Mouse (Mus musculus) heart, embryonic 11.5 days (tissue): ENCODE results near the gene Trpv6. TPM values are rescaled to one million over a fixed set of nuclear protein-coding genes. Genes with fewer than 3 reads are reported as not detected.

Experiments used
- ATAC-seq: fragments of 200-750 bp; cut with Nextera tagmentation; replicated peaks from 2 replicates; pipeline ENCODE4 v1.8.0; 2017; ENCODE audit warnings: moderate library complexity; ENCODE audit not compliant: insufficient number of reproducible peaks, low FRiP score, low TSS enrichment
- H3K27ac ChIP-seq: fragments of 300-500 bp; sonication (generic); 2 replicates; pipeline ENCODE4 v1.5.1; 2014; ENCODE audit warnings: mild to moderate bottlenecking, low read depth, low read length
- H3K27me3 ChIP-seq: fragments of 300-500 bp; sonication (generic); 2 replicates; pipeline ENCODE4 v1.6.1; 2014; ENCODE audit warnings: mild to moderate bottlenecking, low read length, mixed read lengths; ENCODE audit not compliant: control insufficient read depth, insufficient read depth
- H3K36me3 ChIP-seq: fragments of 300-500 bp; sonication (generic); 2 replicates; pipeline ENCODE4 v1.6.1; 2014; ENCODE audit warnings: mild to moderate bottlenecking, low read length, moderate library complexity, mixed read lengths; ENCODE audit not compliant: control insufficient read depth, insufficient read depth
- H3K4me1 ChIP-seq: fragments of 300-500 bp; sonication (generic); 2 replicates; pipeline ENCODE4 v1.6.1; 2014; ENCODE audit warnings: low read length; ENCODE audit not compliant: control insufficient read depth, insufficient read depth
- H3K4me2 ChIP-seq: fragments of 300-500 bp; sonication (generic); 2 replicates; pipeline ENCODE4 v1.6.1; 2014; ENCODE audit warnings: mild to moderate bottlenecking, moderate library complexity
- H3K4me3 ChIP-seq: fragments of 300-500 bp; sonication (generic); 2 replicates; pipeline ENCODE4 v1.5.1; 2014; ENCODE audit warnings: low read depth, low read length
- H3K9ac ChIP-seq: fragments of 300-500 bp; sonication (generic); 2 replicates; pipeline ENCODE4 v1.6.1; 2014; ENCODE audit warnings: mild to moderate bottlenecking, low read depth, low read length, moderate library complexity
- H3K9me3 ChIP-seq: fragments of 300-500 bp; sonication (generic); replicated peaks from 2 replicates; pipeline ENCODE4 v1.6.1; 2016; ENCODE audit warnings: low read length; ENCODE audit not compliant: control insufficient read depth
- WGBS: fragments of 180-500 bp; shearing (Covaris S2); extraction: QIAGEN DNeasy Blood & Tissue Kit; methylation state at CpG from one replicate; pipeline ENCODE4 v1.1.7; 2014; ENCODE audit not compliant: insufficient replicate concordance; 5-methylcytosine and 5-hydroxymethylcytosine counted together
- polyA plus RNA-seq: library from polyadenylated mRNA; unstranded; fragments of >200 nt; fragmentation: Nextera tagmentation; extraction: Ambion mirVana; gene quantifications from 2 replicates; pipeline ENCODE4 v1.2.1, GENCODE M21; 2014

Gene Trpv6
- polyA plus RNA-seq, 1 experiment from 2014 or later, result not detected

GRCm38 (mm10) chr6:41637393-41637792, 1.2 kb upstream of the Trpv6 start:
- WGBS, result 19% methylated on average over 1 of the region's 1 CpGs
- no peak overlapping the region for H3K4me2 ChIP-seq
- H3K9ac ChIP-seq, result no peak overlapping the region
- H3K9me3 ChIP-seq, result no peaks in the 10 kb centered on the region
- H3K4me3 ChIP-seq, result no peak overlapping the region
- H3K27me3 ChIP-seq, result no peaks in the 10 kb centered on the region
- no peaks in the 10 kb centered on the region for H3K36me3 ChIP-seq
- no peak for ATAC-seq
- no peaks in the 10 kb centered on the region for H3K4me1 ChIP-seq
- H3K27ac ChIP-seq, result no peak overlapping the region

GRCm38 (mm10) chr6:41635211-41635610, 994 bp downstream of the Trpv6 start:
- no peak for ATAC-seq
- Histone ChIP-seq H3K9ac (no peak overlapping the region), H3K4me2 (no peak overlapping the region), H3K9me3 (no peaks in the 10 kb centered on the region), H3K4me1 (no peaks in the 10 kb centered on the region), H3K27me3 (no peaks in the 10 kb centered on the region), H3K4me3 (no peak overlapping the region), H3K27ac (no peak overlapping the region), H3K36me3 (no peaks in the 10 kb centered on the region)
- WGBS, result 38% methylated on average over 1 of the region's 1 CpGs

GRCm38 (mm10) chr6:41631549-41631948, 4.7 kb downstream of the Trpv6 start:
- WGBS, result 82% methylated on average over 4 of the region's 4 CpGs
- Histone ChIP-seq H3K36me3 (no peaks in the 10 kb centered on the region), H3K27me3 (no peaks in the 10 kb centered on the region), H3K4me2 (no peak overlapping the region), H3K27ac (no peak overlapping the region), H3K9me3 (no peaks in the 10 kb centered on the region), H3K4me3 (no peak overlapping the region), H3K9ac (no peak overlapping the region), H3K4me1 (no peaks in the 10 kb centered on the region)
- ATAC-seq, result no peak

- ATAC-seq, result no peak
- WGBS, result 65% methylated on average over 2 of the region's 2 CpGs
- H3K9me3 ChIP-seq, result no peaks in the 10 kb centered on the region
Observed at GRCm38 (mm10) chr6:41630791-41631190, 5.4 kb downstream of the Trpv6 start.

GRCm38 (mm10) chr6:41628180-41628579, 8.0 kb downstream of the Trpv6 start:
- no peak overlapping the region for H3K27ac ChIP-seq
- H3K4me1 ChIP-seq, result no peaks in the 10 kb centered on the region
- no peak overlapping the region for H3K4me3 ChIP-seq
- 69% methylated on average over 1 of the region's 1 CpGs for WGBS
- no peak overlapping the region for H3K9ac ChIP-seq
- H3K4me2 ChIP-seq, result no peak overlapping the region
- no peaks in the 10 kb centered on the region for H3K9me3 ChIP-seq
- H3K36me3 ChIP-seq, result no peaks in the 10 kb centered on the region
- H3K27me3 ChIP-seq, result no peaks in the 10 kb centered on the region
- ATAC-seq, result no peak

More at GRCm38 (mm10) chr6:41630791-41631190, 5.4 kb downstream of the Trpv6 start:
- Histone ChIP-seq H3K27me3 (no peaks in the 10 kb centered on the region), H3K4me1 (no peaks in the 10 kb centered on the region), H3K27ac (no peak overlapping the region), H3K36me3 (no peaks in the 10 kb centered on the region), H3K4me2 (no peak overlapping the region), H3K9ac (no peak overlapping the region), H3K4me3 (no peak overlapping the region)

GRCm38 (mm10) chr6:41622661-41623060, 13.5 kb downstream of the Trpv6 start:
- H3K36me3 ChIP-seq, result no peaks in the 10 kb centered on the region
- no peaks in the 10 kb centered on the region for H3K9me3 ChIP-seq
- H3K27me3 ChIP-seq, result no peaks in the 10 kb centered on the region
- H3K4me1 ChIP-seq, result no peaks in the 10 kb centered on the region
- no peak overlapping the region for H3K9ac ChIP-seq
- H3K4me2 ChIP-seq, result no peak overlapping the region
- 64% methylated on average over 9 of the region's 9 CpGs for WGBS
- no peak overlapping the region for H3K4me3 ChIP-seq
- no peak for ATAC-seq
- no peak overlapping the region for H3K27ac ChIP-seq

GRCm38 (mm10) chr6:41621241-41621990, 14.8 kb downstream of the Trpv6 start:
- 81% methylated on average over 12 of the region's 12 CpGs for WGBS
- H3K27me3 ChIP-seq, result no peaks in the 10 kb centered on the region
- H3K4me2 ChIP-seq, result no peak overlapping the region
- ATAC-seq, result no peak
- H3K4me3 ChIP-seq, result no peak overlapping the region
- no peaks in the 10 kb centered on the region for H3K9me3 ChIP-seq
- no peak overlapping the region for H3K9ac ChIP-seq
- H3K4me1 ChIP-seq, result no peaks in the 10 kb centered on the region
- H3K27ac ChIP-seq, result no peak overlapping the region
- H3K36me3 ChIP-seq, result no peaks in the 10 kb centered on the region

- Histone ChIP-seq H3K27me3 (no peaks in the 10 kb centered on the region), H3K9me3 (no peaks in the 10 kb centered on the region), H3K27ac (no peak overlapping the region), H3K4me1 (no peaks in the 10 kb centered on the region), H3K36me3 (no peaks in the 10 kb centered on the region), H3K4me3 (no peak overlapping the region), H3K4me2 (no peak overlapping the region), H3K9ac (no peak overlapping the region)
- 84% methylated on average over 9 of the region's 9 CpGs for WGBS
- ATAC-seq, result no peak
Observed at GRCm38 (mm10) chr6:41620173-41620798, 15.9 kb downstream of the Trpv6 start.

- Histone ChIP-seq H3K4me3 (no peak overlapping the region), H3K36me3 (no peaks in the 10 kb centered on the region), H3K9ac (no peak overlapping the region), H3K4me2 (no peak overlapping the region), H3K4me1 (no peaks in the 10 kb centered on the region), H3K27ac (no peak overlapping the region), H3K9me3 (no peaks in the 10 kb centered on the region), H3K27me3 (peaks cover 12% of the 10 kb centered on the region)
- ATAC-seq, result no peak
- 50% methylated on average over 5 of the region's 5 CpGs for WGBS
Observed at GRCm38 (mm10) chr6:41607637-41608036, 28.6 kb downstream of the Trpv6 start.
